Mouse (Mus musculus) bone marrow, adult 2 months (tissue): ENCODE data around the gene Ccdc124. TPM values are rescaled to one million over a fixed set of nuclear protein-coding genes. Genes with fewer than 3 reads are reported as not detected.
"Not testable (repeated sequence)": the region's sequence is repeated elsewhere in the genome, so short reads cannot be mapped to it uniquely, and the experiment has no call there.

Experiments
- H3K27ac ChIP-seq: fragments of 200-500 bp; 2 replicates; pipeline ENCODE4 v1.5.1; 2012; ENCODE audit warnings: low read depth, mild to moderate bottlenecking, control low read depth, inconsistent platforms, low read length; ENCODE audit not compliant: control insufficient read depth, poor library complexity, insufficient read depth
- H3K4me1 ChIP-seq: fragments of 200-500 bp; 2 replicates; pipeline ENCODE4 v1.6.1; 2011; ENCODE audit warnings: low read length; ENCODE audit not compliant: control insufficient read depth, insufficient read depth
- H3K4me3 ChIP-seq: fragments of 200-500 bp; replicated peaks from 2 replicates; pipeline ENCODE3; 2011; ENCODE audit warnings: mild to moderate bottlenecking, low read depth, low read length, control low read depth; ENCODE audit not compliant: control insufficient read depth
- CTCF ChIP-seq: fragments of 200-500 bp; IDR thresholded peaks from 2 replicates; pipeline ENCODE4 v1.5.1; 2011; ENCODE audit warnings: low read length, control low read depth; ENCODE audit not compliant: control insufficient read depth, insufficient read depth
- POLR2A ChIP-seq: fragments of 200-500 bp; IDR thresholded peaks from 2 replicates; pipeline ENCODE4 v1.6.1; 2011; ENCODE audit warnings: low read depth, mild to moderate bottlenecking, control low read depth, low read length, borderline replicate concordance; ENCODE audit not compliant: control insufficient read depth
- WGBS: fragments of 180-500 bp; shearing (Covaris S2); methylation state at CpG from one replicate; pipeline ENCODE4 v1.1.7; 2018; 5-methylcytosine and 5-hydroxymethylcytosine counted together
- polyA plus RNA-seq: library from polyadenylated mRNA; stranded (reverse); fragments of >200 nt; gene quantifications from 2 replicates; pipeline ENCODE4 v1.2.4, GENCODE M21; 2011; ENCODE audit warnings: low replicate concordance; ENCODE audit not compliant: missing spikeins, insufficient read depth, insufficient read length

Ccdc124 gene
- polyA plus RNA-seq, 1 experiment: 41.7 TPM

- Histone ChIP-seq H3K4me1 (no peaks in the 10 kb centered on the region), H3K27ac (no peak overlapping the region), H3K4me3 (no peak overlapping the region)
- 88% methylated on average over 8 of the region's 8 CpGs for whole genome bisulfite sequencing
- TF ChIP-seq CTCF: no peak
Measured at GRCm38 (mm10) chr8:70831517-70831916, 42.2 kb downstream of the Ccdc124 start.

- H3K27ac ChIP-seq: no peak overlapping the region
- no peak overlapping the region for H3K4me3 ChIP-seq
- WGBS: 79% methylated on average over 1 of the region's 1 CpGs
- H3K4me1 ChIP-seq: no peaks in the 10 kb centered on the region
- TF ChIP-seq CTCF (no peak), POLR2A (no peak)
Measured at GRCm38 (mm10) chr8:70827796-70828195, 45.9 kb downstream of the Ccdc124 start.

GRCm38 (mm10) chr8:70827010-70827409, 46.7 kb downstream of the Ccdc124 start:
- 95% methylated on average over 2 of the region's 2 CpGs for WGBS
- TF ChIP-seq CTCF (peak; percentile 30; the same call in 1 of the 2 replicates), POLR2A (no peak)
- Histone ChIP-seq H3K4me3 (no peak overlapping the region), H3K27ac (no peak overlapping the region), H3K4me1 (no peaks in the 10 kb centered on the region)

GRCm38 (mm10) chr8:70825816-70826215, 47.9 kb downstream of the Ccdc124 start:
- H3K4me3 ChIP-seq: no peak overlapping the region
- 79% methylated on average over 8 of the region's 8 CpGs for WGBS
- no peaks in the 10 kb centered on the region for H3K4me1 ChIP-seq
- H3K27ac ChIP-seq: no peak overlapping the region
- TF ChIP-seq CTCF (no peak), POLR2A (no peak)

- no peak overlapping the region for H3K27ac ChIP-seq
- TF ChIP-seq CTCF (no peak), POLR2A (no peak)
- H3K4me3 ChIP-seq: no peak overlapping the region
- H3K4me1 ChIP-seq: no peaks in the 10 kb centered on the region
- WGBS: 86% methylated on average over 7 of the region's 7 CpGs
Measured at GRCm38 (mm10) chr8:70823802-70824201, 49.9 kb downstream of the Ccdc124 start.

- not testable (repeated sequence) for H3K4me1 ChIP-seq, H3K27ac ChIP-seq, H3K4me3 ChIP-seq
- 84% methylated on average over 3 of the region's 3 CpGs for WGBS
Measured at GRCm38 (mm10) chr8:70822594-70822993, 51.1 kb downstream of the Ccdc124 start.

- WGBS: 52% methylated on average over 11 of the region's 11 CpGs
Measured at GRCm38 (mm10) chr8:70821992-70822391, 51.7 kb downstream of the Ccdc124 start.

GRCm38 (mm10) chr8:70821399-70821962, 52.3 kb downstream of the Ccdc124 start:
- TF ChIP-seq POLR2A: 0 out of 2 replicates have a peak, but pooled peaks have one; percentile 15
- peak; percentile 97 for TF ChIP-seq CTCF
- 20% methylated on average over 30 of the region's 30 CpGs for WGBS
- H3K4me3 ChIP-seq: no peak overlapping the region
- H3K4me1 ChIP-seq: no peaks in the 10 kb centered on the region
- no peak overlapping the region for H3K27ac ChIP-seq

More at GRCm38 (mm10) chr8:70821992-70822391, 51.7 kb downstream of the Ccdc124 start:
- Histone ChIP-seq H3K4me1 (no peaks in the 10 kb centered on the region), H3K27ac (no peak overlapping the region), H3K4me3 (no peak overlapping the region)
- no peak for TF ChIP-seq POLR2A
- no peak for TF ChIP-seq CTCF

GRCm38 (mm10) chr8:70820101-70820935, 53.4 kb downstream of the Ccdc124 start:
- Histone ChIP-seq H3K4me3 (no peak overlapping the region), H3K27ac (no peak overlapping the region), H3K4me1 (no peaks in the 10 kb centered on the region)
- no peak for TF ChIP-seq CTCF
- TF ChIP-seq POLR2A: no peak
- WGBS: 76% methylated on average over 31 of the region's 31 CpGs

Other genes starting within 250 kb of the Ccdc124 start
- gene Gdf15, start 241.5 kb downstream of the Ccdc124 start, polyA plus RNA-seq: 3.1 TPM in 1 of 2 replicates, not detected in the other
- gene Pgpep1, start 213.5 kb downstream of the Ccdc124 start, polyA plus RNA-seq: 4.3 and 21.1 TPM in 2 replicates
- 69.2 and 119 TPM in 2 replicates for gene Lsm4, start 200.7 kb downstream of the Ccdc124 start, polyA plus RNA-seq
- 48.1 and 58.0 TPM in 2 replicates for gene Jund, start 175.0 kb downstream of the Ccdc124 start, polyA plus RNA-seq
- gene Iqcn, start 170.5 kb downstream of the Ccdc124 start, polyA plus RNA-seq: 0.29 TPM in 1 of 2 replicates, not detected in the other
- not detected in 2 replicates for gene Gm3336, start 155.4 kb downstream of the Ccdc124 start, polyA plus RNA-seq
- 2.7 and 3.2 TPM in 2 replicates for gene Pde4c, start 150.2 kb downstream of the Ccdc124 start, polyA plus RNA-seq
- 9.7 and 13.3 TPM in 2 replicates for gene Rab3a, start 119.3 kb downstream of the Ccdc124 start, polyA plus RNA-seq
- 15.1 and 28.2 TPM in 2 replicates for gene Mpv17l2, start 113.0 kb downstream of the Ccdc124 start, polyA plus RNA-seq
- gene Pik3r2, start 97.2 kb downstream of the Ccdc124 start, polyA plus RNA-seq: 12.8 and 19.5 TPM in 2 replicates
- 20.5 and 70.7 TPM in 2 replicates for gene Mast3, start 68.9 kb downstream of the Ccdc124 start, polyA plus RNA-seq
- gene Il12rb1, start 65.5 kb downstream of the Ccdc124 start, polyA plus RNA-seq: 0.36 and 1.9 TPM in 2 replicates
- 19.1 and 44.8 TPM in 2 replicates for gene Arrdc2, start 34.2 kb downstream of the Ccdc124 start, polyA plus RNA-seq
- gene Kcnn1, start 10.7 kb downstream of the Ccdc124 start, polyA plus RNA-seq: not detected in 2 replicates
- not detected in 2 replicates for gene Slc5a5, start 18.8 kb upstream of the Ccdc124 start, polyA plus RNA-seq
- 1,290 and 1,544 TPM in 2 replicates for gene Rpl18a, start 23.5 kb upstream of the Ccdc124 start, polyA plus RNA-seq
- 8.9 and 18.9 TPM in 2 replicates for gene Map1s, start 32.0 kb upstream of the Ccdc124 start, polyA plus RNA-seq